12 mouse cellular contexts compared by ENCODE assay signal in the genomic region with DNA sequence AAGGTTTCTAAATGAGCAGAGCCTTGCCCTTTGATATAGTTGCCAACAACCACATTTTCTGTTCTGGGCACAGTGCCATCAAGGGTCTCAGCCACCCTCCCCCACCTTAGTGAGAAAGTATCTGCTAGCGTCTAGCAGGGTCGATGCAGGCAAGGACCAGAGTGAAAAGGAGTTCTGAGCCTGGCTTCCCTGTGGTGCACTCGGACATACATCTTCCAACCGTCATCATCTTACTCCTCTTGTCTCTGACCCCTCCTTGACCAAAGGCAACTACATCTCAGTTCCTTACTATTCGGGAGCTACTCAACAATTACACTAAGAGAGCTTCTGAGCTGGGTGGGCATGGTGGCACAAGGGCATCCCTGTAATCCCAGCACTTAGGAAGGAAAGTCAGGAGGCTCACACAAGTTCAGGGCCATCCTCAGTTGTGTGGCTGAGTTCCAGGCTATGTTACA. TPM values are rescaled to one million over a fixed set of nuclear protein-coding genes. Genes with fewer than 3 reads are reported as not detected.
DNase-seq lines count a peak whose midpoint lies in the region; ATAC-seq and TF ChIP-seq lines count a peak whose summit lies in the region.
"Had no signal": no experiment of that assay in that cellular context is flagged by ENCODE, and none has a peak within 500 bp of the region (broad histone marks: within the 10 kb centered on the region; RNA-seq: fewer than 3 reads in every experiment).

No protein-coding gene starts in this region.

- H3K9me3 ChIP-seq in intestine, embryonic 14.5 days (ENCODE audit: control insufficient read depth, low read length), result no peaks in the 10 kb centered on the region
- no peaks in the 10 kb centered on the region for H3K9me3 ChIP-seq in intestine, postnatal 0 days (ENCODE audit: control insufficient read depth)
- peaks cover 3% of the 10 kb centered on the region for H3K9me3 ChIP-seq in CH12.LX (replicated peaks; ENCODE audit: low read length)
- H3K9me3 ChIP-seq in hindbrain, embryonic 15.5 days, result no peaks in the 10 kb centered on the region
- H3K9me3 ChIP-seq in neural tube, embryonic 14.5 days (ENCODE audit: control insufficient read depth, low read length), result no peaks in the 10 kb centered on the region
- H3K9me3 ChIP-seq: G1E; liver, embryonic 13.5 days; stomach, embryonic 15.5 days had no signal

- DNase-seq in intestine, embryonic 14.5 days (ENCODE audit: low spot score), result no peak
- no peak for DNase-seq in CH12.LX (ENCODE audit: extremely low read depth)
- no peak for DNase-seq in layer of hippocampus, postnatal 36 days
- DNase-seq in spleen, postnatal 4 days (ENCODE audit: low spot score in 2 of 2), result no peak
- no peak for DNase-seq in ovary, postnatal 36 days (ENCODE audit: low spot score)
- DNase-seq: adrenal gland, postnatal 36 days; liver, embryonic 13.5 days had no signal

- TF ChIP-seq CTCF in intestine, postnatal 0 days (IDR thresholded peaks at IDR 0.05; ENCODE audit: low read depth), result no peak
- TF ChIP-seq CTCF in CH12.LX (conservative IDR thresholded peaks at IDR 0.05 in 1 of 2, IDR thresholded peaks at IDR 0.05 in 1 of 2; ENCODE audit: low read depth in 2 of 2, low read length in 2 of 2), result no peak

- TF ChIP-seq POLR2A in CH12.LX (IDR thresholded peaks at IDR 0.05; ENCODE audit: low read depth, low read length), result no peak

- no peak for TF ChIP-seq EP300 in CH12.LX (IDR thresholded peaks at IDR 0.05; ENCODE audit: low read length)

- H3K4me2 ChIP-seq in intestine, embryonic 14.5 days (ENCODE audit: low read length), result no peak overlapping the region
- no peak overlapping the region for H3K4me2 ChIP-seq in intestine, postnatal 0 days (replicated peaks; ENCODE audit: low read depth)
- peak overlapping the region; percentile 37; the same call in 1 of the 2 replicates for H3K4me2 ChIP-seq in CH12.LX (ENCODE audit: insufficient read depth, low read depth, poor library complexity, severe bottlenecking)
- H3K4me2 ChIP-seq in hindbrain, embryonic 15.5 days, result 0 out of 2 replicates have a peak overlapping the region, but pooled peaks have one; percentile 8
- no peak overlapping the region for H3K4me2 ChIP-seq in neural tube, embryonic 14.5 days (ENCODE audit: low read depth, low read length)

- H3K9ac ChIP-seq in intestine, embryonic 14.5 days (ENCODE audit: low read length), result no peak overlapping the region
- no peak overlapping the region for H3K9ac ChIP-seq in intestine, postnatal 0 days (ENCODE audit: low read depth, low read length)
- peak overlapping the region; percentile 7; the same call in 1 of the 2 replicates for H3K9ac ChIP-seq in CH12.LX (ENCODE audit: insufficient read depth, low read depth)
- no peak overlapping the region for H3K9ac ChIP-seq in hindbrain, embryonic 15.5 days
- no peak overlapping the region for H3K9ac ChIP-seq in neural tube, embryonic 14.5 days (replicated peaks; ENCODE audit: low read depth, low read length)
- H3K9ac ChIP-seq: stomach, embryonic 15.5 days had no signal

- no peak overlapping the region for H3K4me3 ChIP-seq in intestine, embryonic 14.5 days (ENCODE audit: low read depth, low read length)
- H3K4me3 ChIP-seq in intestine, postnatal 0 days (ENCODE audit: low read depth, low read length), result no peak overlapping the region
- H3K4me3 ChIP-seq in CH12.LX (replicated peaks in 1 of 3; ENCODE audit: low read depth in 2 of 3, low read length in 2 of 3, poor library complexity in 1 of 3), result peak overlapping the region in 1 of 3 experiments; percentile 25
- no peak overlapping the region for H3K4me3 ChIP-seq in hindbrain, embryonic 15.5 days
- no peak overlapping the region for H3K4me3 ChIP-seq in neural tube, embryonic 14.5 days (ENCODE audit: low read depth, low read length)

- WGBS in intestine, embryonic 14.5 days, result 50% methylated on average over 5 of the region's 5 CpGs
- WGBS in intestine, postnatal 0 days, result 66% methylated on average over 5 of the region's 5 CpGs
- WGBS in hindbrain, embryonic 15.5 days, result 24% methylated on average over 5 of the region's 5 CpGs
- 31% methylated on average over 5 of the region's 5 CpGs for WGBS in neural tube, embryonic 14.5 days

- dilution Hi-C loops in CH12.LX (cut with MboI; ENCODE audit: extremely low pct_ligation_motif_present, extremely low pct_unique_long_range_greater_than_20kb, low sequenced_read_pairs), result no loop called here

- H3K27ac ChIP-seq in intestine, embryonic 14.5 days (ENCODE audit: low read depth), result no peak overlapping the region
- no peak overlapping the region for H3K27ac ChIP-seq in intestine, postnatal 0 days (ENCODE audit: low read depth, low read length)
- H3K27ac ChIP-seq in CH12.LX (ENCODE audit: insufficient read depth, low read depth), result peak overlapping the region; percentile 96
- no peak overlapping the region; the same call in 1 of the 2 replicates for H3K27ac ChIP-seq in hindbrain, embryonic 15.5 days (replicated peaks)
- no peak overlapping the region for H3K27ac ChIP-seq in neural tube, embryonic 14.5 days (ENCODE audit: low read depth, low read length)

- no peak for TF ChIP-seq RAD21 in CH12.LX (IDR thresholded peaks at IDR 0.05; ENCODE audit: low read depth, low read length)

- no peaks in the 10 kb centered on the region for H3K27me3 ChIP-seq in intestine, embryonic 14.5 days (replicated peaks; ENCODE audit: control insufficient read depth, insufficient read depth, low read length)
- H3K27me3 ChIP-seq in intestine, postnatal 0 days (replicated peaks; ENCODE audit: control insufficient read depth, insufficient read depth, low read length), result no peaks in the 10 kb centered on the region
- no peaks in the 10 kb centered on the region for H3K27me3 ChIP-seq in CH12.LX (replicated peaks)
- H3K27me3 ChIP-seq in hindbrain, embryonic 15.5 days, result no peaks in the 10 kb centered on the region
- no peaks in the 10 kb centered on the region for H3K27me3 ChIP-seq in neural tube, embryonic 14.5 days (ENCODE audit: control insufficient read depth, insufficient read depth, low read length)
- H3K27me3 ChIP-seq: stomach, embryonic 15.5 days had no signal

- in situ Hi-C loops in CH12.LX (cut with MboI; ENCODE audit: low pct_ligation_motif_present, low pct_unique_long_range_greater_than_20kb, low sequenced_read_pairs), result loop anchor here (25.0 kb wide), 1 partner anchor 377 kb away; no protein-coding TSS in a partner anchor

- no peaks in the 10 kb centered on the region for H3K4me1 ChIP-seq in intestine, embryonic 14.5 days (replicated peaks; ENCODE audit: control insufficient read depth, insufficient read depth, low read length)
- no peaks in the 10 kb centered on the region for H3K4me1 ChIP-seq in intestine, postnatal 0 days (replicated peaks; ENCODE audit: control insufficient read depth, insufficient read depth, low read length)
- peaks cover 28 to 46% of the 10 kb centered on the region in 2 experiments for H3K4me1 ChIP-seq in CH12.LX (ENCODE audit: control insufficient read depth in 1 of 2, insufficient read depth in 2 of 2)
- peaks cover 16% of the 10 kb centered on the region for H3K4me1 ChIP-seq in hindbrain, embryonic 15.5 days (replicated peaks)
- 0 out of 2 replicates have a peak, but pooled peaks cover 5% of the 10 kb centered on the region for H3K4me1 ChIP-seq in neural tube, embryonic 14.5 days (ENCODE audit: control insufficient read depth, insufficient read depth, low read length)

- no peaks in the 10 kb centered on the region for H3K79me2 ChIP-seq in CH12.LX (replicated peaks; ENCODE audit: control insufficient read depth, extremely low read depth, insufficient read depth, poor library complexity, severe bottlenecking)

- peak; percentile 36 for ATAC-seq in intestine, embryonic 14.5 days (replicated peaks; ENCODE audit: low FRiP score, low TSS enrichment, low read depth)
- no peak; the same call in 1 of the 2 replicates for ATAC-seq in intestine, postnatal 0 days
- ATAC-seq in hindbrain, embryonic 15.5 days (ENCODE audit: low FRiP score, low read depth), result peak; percentile 38
- ATAC-seq in neural tube, embryonic 14.5 days (ENCODE audit: low read depth), result peak; percentile 47; the same call in 1 of the 2 replicates

- H3K36me3 ChIP-seq in intestine, embryonic 14.5 days (ENCODE audit: control insufficient read depth, insufficient read depth, low read length), result no peaks in the 10 kb centered on the region
- H3K36me3 ChIP-seq in intestine, postnatal 0 days (ENCODE audit: control insufficient read depth, insufficient read depth), result no peaks in the 10 kb centered on the region
- H3K36me3 ChIP-seq in CH12.LX (replicated peaks in 1 of 2; ENCODE audit: control insufficient read depth in 1 of 2, insufficient read depth in 1 of 2, low read length in 1 of 2), result no peaks in the 10 kb centered on the region
- no peaks in the 10 kb centered on the region for H3K36me3 ChIP-seq in hindbrain, embryonic 15.5 days
- H3K36me3 ChIP-seq in neural tube, embryonic 14.5 days (ENCODE audit: control insufficient read depth, insufficient read depth, low read length), result no peaks in the 10 kb centered on the region
- H3K36me3 ChIP-seq: G1E; liver, embryonic 13.5 days; stomach, embryonic 15.5 days had no signal

TF ChIP-seq in CH12.LX, 34 proteins besides CTCF, POLR2A, EP300 and RAD21 (continues in another document):
- TF ChIP-seq CHD2 (IDR thresholded peaks at IDR 0.05; ENCODE audit: low read length), result no peak
- TF ChIP-seq UBTF (IDR thresholded peaks at IDR 0.05; ENCODE audit: low read depth, low read length), result no peak
- TF ChIP-seq ELF1 (IDR thresholded peaks at IDR 0.05; ENCODE audit: low read depth, low read length), result no peak
- TF ChIP-seq MEF2A (IDR thresholded peaks at IDR 0.05; ENCODE audit: borderline replicate concordance, low read depth, low read length), result no peak
- TF ChIP-seq JUND (conservative IDR thresholded peaks at IDR 0.05; ENCODE audit: low read depth, low read length), result no peak
- no peak for TF ChIP-seq MYC (IDR thresholded peaks at IDR 0.05; ENCODE audit: low read depth, low read length)
- TF ChIP-seq POLR2AphosphoS2 (IDR thresholded peaks at IDR 0.05; ENCODE audit: low read depth, low read length), result 0 out of 2 replicates have a peak, but pooled peaks have one; percentile 44
- TF ChIP-seq CHD1 (IDR thresholded peaks at IDR 0.05; ENCODE audit: low read depth, low read length), result peak; percentile 71; the same call in 1 of the 2 replicates
- TF ChIP-seq GABPA (IDR thresholded peaks at IDR 0.05; ENCODE audit: insufficient replicate concordance, low read depth, low read length), result no peak
- TF ChIP-seq TCF12 (IDR thresholded peaks at IDR 0.05; ENCODE audit: low read depth, low read length), result 0 out of 2 replicates have a peak, but pooled peaks have one; percentile 19

RNA-seq across cellular contexts. Expression of a gene that starts 48.5 kb away (rescaled TPM):
- 80.7 and 85.5 TPM in 2 replicates for polyA plus RNA-seq in intestine, embryonic 14.5 days (2014; fragmentation: Nextera tagmentation; extraction: Ambion mirVana)
- polyA plus RNA-seq in intestine, postnatal 0 days (2015; fragmentation: Nextera tagmentation; extraction: Ambion mirVana), result 44.8 and 49.3 TPM in 2 replicates
- 21.2 and 21.3 TPM in 2 replicates for total RNA-seq in CH12.LX (2012; rRNA removed)
- total RNA-seq in CH12.LX (2014; rRNA removed), result 7.2 and 10.2 TPM in 2 replicates
- 24.6 and 29.7 TPM in 2 replicates for polyA plus RNA-seq in CH12.LX (2012; ENCODE audit: insufficient read length, low read depth)
- 146 and 152 TPM in 2 replicates for polyA plus RNA-seq in hindbrain, embryonic 15.5 days (2015; fragmentation: Nextera tagmentation; extraction: Ambion mirVana)
- polyA plus RNA-seq in neural tube, embryonic 14.5 days (2014; fragmentation: Nextera tagmentation; extraction: Ambion mirVana), result 151 TPM in 2 replicates
- 10 to 100 TPM; 90.9 to 92.2 TPM for total RNA-seq in layer of hippocampus, postnatal 36 days (2021)

Comparison
In these comparisons a context has a peak if more than half of its experiments do, and no peak if none do; other contexts are left out.
1. H3K4me2 ChIP-seq: peak in CH12.LX (single experiment) and hindbrain, embryonic 15.5 days (single experiment); none in intestine, embryonic 14.5 days (single experiment), intestine, postnatal 0 days (single experiment) and neural tube, embryonic 14.5 days (single experiment).